Mouse (Mus musculus) bone marrow macrophage, adult 2 months (primary cell): Measurements from ENCODE around the gene Psmd3. TPM values are rescaled to one million over a fixed set of nuclear protein-coding genes. Genes with fewer than 3 reads are reported as not detected.
"Not testable (repeated sequence)": the region's sequence is repeated elsewhere in the genome, so short reads cannot be mapped to it uniquely, and the experiment has no call there.

Experiments used
- H3K27ac ChIP-seq: 2 replicates; pipeline ENCODE4 v1.5.1; 2012; ENCODE audit warnings: low read depth, low read length; ENCODE audit not compliant: insufficient read depth
- H3K4me1 ChIP-seq: 2 replicates; pipeline ENCODE4 v1.6.1; 2012; ENCODE audit warnings: low read length; ENCODE audit not compliant: control insufficient read depth, insufficient read depth
- H3K4me3 ChIP-seq: 2 replicates; pipeline ENCODE4 v1.5.1; 2012; ENCODE audit warnings: mild to moderate bottlenecking, low read length, moderate library complexity; ENCODE audit not compliant: insufficient read depth
- CTCF ChIP-seq: IDR thresholded peaks from 2 replicates; pipeline ENCODE4 v1.5.1; 2012; ENCODE audit warnings: low read depth, mild to moderate bottlenecking, low read length, moderate library complexity
- POLR2A ChIP-seq: IDR thresholded peaks from 2 replicates; pipeline ENCODE4 v1.6.1; 2012; ENCODE audit warnings: mild to moderate bottlenecking, low read depth, low read length, borderline replicate concordance
- polyA plus RNA-seq: library from polyadenylated mRNA; stranded (reverse); fragments of >200 nt; gene quantifications from 2 replicates; pipeline ENCODE4 v1.2.4, GENCODE M21; 2012; ENCODE audit not compliant: missing spikeins, insufficient read depth, insufficient read length

Gene Psmd3
- polyA plus RNA-seq, 1 experiment: 53.7 TPM

GRCm38 (mm10) chr11:98671284-98671815, 11.0 kb upstream of the Psmd3 start:
- no peak overlapping the region for H3K27ac ChIP-seq
- peaks cover 10% of the 10 kb centered on the region; the same call in 1 of the 2 replicates for H3K4me1 ChIP-seq
- TF ChIP-seq POLR2A (no peak), CTCF (no peak)
- H3K4me3 ChIP-seq: no peak overlapping the region

- TF ChIP-seq CTCF (no peak), POLR2A (no peak)
- H3K4me3 ChIP-seq: no peak overlapping the region
- peaks cover 10% of the 10 kb centered on the region; the same call in 1 of the 2 replicates for H3K4me1 ChIP-seq
- H3K27ac ChIP-seq: no peak overlapping the region
Measured at GRCm38 (mm10) chr11:98671857-98672256, 10.5 kb upstream of the Psmd3 start.

GRCm38 (mm10) chr11:98672482-98672881, 9.9 kb upstream of the Psmd3 start:
- Histone ChIP-seq H3K4me3 (no peak overlapping the region), H3K4me1 (peaks cover 10% of the 10 kb centered on the region; the same call in 1 of the 2 replicates), H3K27ac (no peak overlapping the region)
- TF ChIP-seq POLR2A (no peak), CTCF (no peak)

- H3K4me1 ChIP-seq, H3K27ac ChIP-seq, H3K4me3 ChIP-seq: not testable (repeated sequence)
- TF ChIP-seq CTCF: peak; percentile 48
Measured at GRCm38 (mm10) chr11:98673136-98673535, 9.2 kb upstream of the Psmd3 start.

GRCm38 (mm10) chr11:98675829-98676363, 6.5 kb upstream of the Psmd3 start:
- no peak for TF ChIP-seq CTCF
- TF ChIP-seq POLR2A: no peak
- H3K4me3 ChIP-seq: no peak overlapping the region
- peaks cover 9% of the 10 kb centered on the region for H3K4me1 ChIP-seq
- no peak overlapping the region for H3K27ac ChIP-seq

- peaks cover 10% of the 10 kb centered on the region for H3K4me1 ChIP-seq
- H3K4me3 ChIP-seq: no peak overlapping the region
- H3K27ac ChIP-seq: no peak overlapping the region
- no peak for TF ChIP-seq POLR2A
- TF ChIP-seq CTCF: no peak
Measured at GRCm38 (mm10) chr11:98680023-98680422, 2.3 kb upstream of the Psmd3 start.

GRCm38 (mm10) chr11:98680595-98680994, 1.8 kb upstream of the Psmd3 start:
- peaks cover 10% of the 10 kb centered on the region for H3K4me1 ChIP-seq
- H3K4me3 ChIP-seq, H3K27ac ChIP-seq: not testable (repeated sequence)

GRCm38 (mm10) chr11:98681186-98681585, 1.2 kb upstream of the Psmd3 start:
- Histone ChIP-seq H3K4me3 (no peak overlapping the region), H3K27ac (no peak overlapping the region), H3K4me1 (peaks cover 10% of the 10 kb centered on the region)
- TF ChIP-seq CTCF (no peak), POLR2A (no peak)

GRCm38 (mm10) chr11:98682811-98683210, 457 bp downstream of the Psmd3 start:
- H3K4me3 ChIP-seq: peak overlapping the region; percentile 79
- H3K27ac ChIP-seq: peak overlapping the region; percentile 51
- H3K4me1 ChIP-seq: peaks cover 10% of the 10 kb centered on the region
- TF ChIP-seq POLR2A (no peak), CTCF (no peak)

GRCm38 (mm10) chr11:98685642-98686041, 3.3 kb downstream of the Psmd3 start:
- Histone ChIP-seq H3K27ac (no peak overlapping the region), H3K4me1 (peaks cover 8% of the 10 kb centered on the region), H3K4me3 (no peak overlapping the region)
- no peak for TF ChIP-seq CTCF
- TF ChIP-seq POLR2A: no peak

GRCm38 (mm10) chr11:98686976-98687375, 4.6 kb downstream of the Psmd3 start:
- Histone ChIP-seq H3K4me3 (no peak overlapping the region), H3K27ac (no peak overlapping the region), H3K4me1 (0 out of 2 replicates have a peak, but pooled peaks cover 2% of the 10 kb centered on the region)
- TF ChIP-seq CTCF: no peak
- TF ChIP-seq POLR2A: no peak
